Mouse (Mus musculus) mammary gland, adult 2 months (tissue): ENCODE results near the gene Oprl1. TPM values are rescaled to one million over a fixed set of nuclear protein-coding genes. Genes with fewer than 3 reads are reported as not detected.

Experiments
- polyA plus RNA-seq: library from polyadenylated mRNA; depleted of rRNA; stranded (reverse); fragments of >200 nt; gene quantifications from 2 replicates; pipeline ENCODE4 v1.2.3, GENCODE M21; 2012; ENCODE audit warnings: low replicate concordance; rRNA removed

The Oprl1 gene
- polyA plus RNA-seq = 0.22 and 0.37 TPM in 2 replicates

GRCm38 (mm10) chr2:181714903-181715326 is at the start of gene Oprl1:
Gene Oprl1 (plus strand): TSS chr2:181715016.

GRCm38 (mm10) chr2:181671326-181671725 is 43.5 kb upstream of the Oprl1 start, which contains the start of gene Sox18:
Gene Sox18 (minus strand): TSS chr2:181671640.

GRCm38 (mm10) chr2:181679951-181680715 is 34.7 kb upstream of the Oprl1 start, which contains the start of gene Tcea2:
Gene Tcea2 (plus strand): TSS chr2:181680310.

GRCm38 (mm10) chr2:181693339-181694280 is 21.2 kb upstream of the Oprl1 start, which contains the start of gene Rgs19:
Gene Rgs19 (minus strand): TSS chr2:181693977.

GRCm38 (mm10) chr2:181698241-181698640 is 16.6 kb upstream of the Oprl1 start, which contains the start of gene Lkaaear1:
Gene Lkaaear1 (minus strand): TSS chr2:181698442.

GRCm38 (mm10) chr2:181763006-181763830 is 48.4 kb downstream of the Oprl1 start, which contains the start of gene Myt1:
Gene Myt1 (plus strand): TSS chr2:181763332.

Other genes starting within 250 kb of the Oprl1 start
- 0.09 and 0.18 TPM in 2 replicates for gene Abhd16b, start 221.8 kb upstream of the Oprl1 start, polyA plus RNA-seq
- gene Tpd52l2, start 217.9 kb upstream of the Oprl1 start, polyA plus RNA-seq = 43.4 and 55.1 TPM in 2 replicates
- 55.5 and 79.7 TPM in 2 replicates for gene Dnajc5, start 194.5 kb upstream of the Oprl1 start, polyA plus RNA-seq
- gene Uckl1, start 130.1 kb upstream of the Oprl1 start, polyA plus RNA-seq = 149 and 242 TPM in 2 replicates
- gene Prpf6, start 123.1 kb upstream of the Oprl1 start, polyA plus RNA-seq = 12.7 and 15.9 TPM in 2 replicates
- gene Zfp512b, start 122.2 kb upstream of the Oprl1 start, polyA plus RNA-seq = 46.3 and 50.6 TPM in 2 replicates
- gene Samd10, start 115.8 kb upstream of the Oprl1 start, polyA plus RNA-seq = 19.4 and 21.0 TPM in 2 replicates
- gene Gm29797, start 58.0 kb upstream of the Oprl1 start, polyA plus RNA-seq = not detected in 2 replicates
- 95.8 and 190 TPM in 2 replicates for gene Sox18, start 43.4 kb upstream of the Oprl1 start, polyA plus RNA-seq
- gene Tcea2, start 34.7 kb upstream of the Oprl1 start, polyA plus RNA-seq = 12.8 and 20.0 TPM in 2 replicates
- gene Rgs19, start 21.0 kb upstream of the Oprl1 start, polyA plus RNA-seq = 136 and 206 TPM in 2 replicates
- not detected in 2 replicates for gene Lkaaear1, start 16.6 kb upstream of the Oprl1 start, polyA plus RNA-seq
- not detected in 2 replicates for gene Myt1, start 48.3 kb downstream of the Oprl1 start, polyA plus RNA-seq
- gene Pcmtd2, start 122.8 kb downstream of the Oprl1 start, polyA plus RNA-seq = 18.1 and 28.3 TPM in 2 replicates
- gene Polr3k, start 149.3 kb downstream of the Oprl1 start, polyA plus RNA-seq = 2.1 and 4.4 TPM in 2 replicates